Mouse (Mus musculus): ENCODE results near the gene Mrpl30. TPM values are rescaled to one million over a fixed set of nuclear protein-coding genes. Genes with fewer than 3 reads are reported as not detected.

Gene Mrpl30
- 10 to 100 TPM; 72.6 to 78.0 TPM for total RNA-seq (2023)

GRCm38 (mm10) chr1:37890025-37890652, at the start of gene Mrpl30, which contains the start of gene Mitd1:
Gene Mrpl30 (plus strand): TSS chr1:37890477.
Gene Mitd1 (minus strand): TSS chr1:37890411.

GRCm38 (mm10) chr1:37866286-37866685, 24.0 kb upstream of the Mrpl30 start, which contains the start of gene Tsga10:
Gene Tsga10 (minus strand): TSS chr1:37866429.

DNA sequence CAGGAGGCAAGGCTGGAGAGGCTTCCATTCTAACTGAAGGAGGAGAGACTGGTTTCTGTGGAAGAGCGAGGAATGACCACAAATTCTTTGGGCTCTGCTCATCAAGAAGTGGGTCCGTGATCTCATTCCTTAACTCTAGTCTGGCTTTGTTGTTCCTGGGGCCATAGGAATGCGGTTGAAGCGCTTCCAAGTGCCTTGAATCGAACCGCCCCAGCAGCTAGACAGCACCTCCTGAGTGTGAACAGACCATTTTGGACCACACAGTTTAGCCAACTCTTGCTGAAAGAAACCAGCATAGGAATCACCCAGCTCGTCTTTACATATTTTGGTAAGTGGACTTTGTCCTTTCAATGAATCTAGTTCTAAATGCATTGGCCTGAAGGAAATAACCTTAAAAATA, 18.6 kb upstream of the Mrpl30 start, which contains the start of gene Lipt1:
Gene Lipt1, plus strand, starts transcription at position 35 of the 400 bp plus-strand sequence.

GRCm38 (mm10) chr1:37916393-37916792, 26.1 kb downstream of the Mrpl30 start, which contains the start of gene Lyg2:
Gene Lyg2 (minus strand): TSS chr1:37916493.

Other genes with a start within 250 kb of the Mrpl30 start
- under 1 TPM in 1 of 2 experiments, not detected in 1; 0.13 TPM for gene 2010300C02Rik, start 170.4 kb upstream of the Mrpl30 start, total RNA-seq (2023)
- gene Tsga10, start 24.0 kb upstream of the Mrpl30 start, total RNA-seq (2023), result 1 to 10 TPM; 6.6 to 6.7 TPM
- under 1 TPM in 1 of 2 experiments, not detected in 1; 0.61 TPM for gene Lipt1, start 18.7 kb upstream of the Mrpl30 start, total RNA-seq (2023)
- 10 to 100 TPM in 1 of 2 experiments, 1 to 10 TPM in 1; 9.2 to 12.7 TPM for gene Mitd1, start 66 bp upstream of the Mrpl30 start, total RNA-seq (2023)
- gene Lyg2, start 26.0 kb downstream of the Mrpl30 start, total RNA-seq (2023), result not detected
- not detected for gene Lyg1, start 67.3 kb downstream of the Mrpl30 start, total RNA-seq (2023)
- 10 to 100 TPM; 42.7 to 42.9 TPM for gene Txndc9, start 107.4 kb downstream of the Mrpl30 start, total RNA-seq (2023)
- 10 to 100 TPM; 17.9 to 20.1 TPM for gene Eif5b, start 107.5 kb downstream of the Mrpl30 start, total RNA-seq (2023)
- gene Rev1, start 239.3 kb downstream of the Mrpl30 start, total RNA-seq (2023), result 10 to 100 TPM; 30.1 to 35.6 TPM

Measured in neutrophil, adult 83 days (primary cell).